Mouse (Mus musculus): ENCODE results near the gene Vwa8. TPM values are rescaled to one million over a fixed set of nuclear protein-coding genes. Genes with fewer than 3 reads are reported as not detected.

The Vwa8 gene
- polyA plus RNA-seq, 1 experiment = 11.2 TPM

- peaks cover 4% of the 10 kb centered on the region for H3K36me3 ChIP-seq (ENCODE audit: control insufficient read depth, insufficient read depth, low read length)
- no peaks in the 10 kb centered on the region for H3K27me3 ChIP-seq (ENCODE audit: control insufficient read depth, insufficient read depth, low read length)
- no peak for TF ChIP-seq POLR2A (IDR thresholded peaks at IDR 0.05; ENCODE audit: low read depth, low read length)
- TF ChIP-seq CTCF (IDR thresholded peaks at IDR 0.05; ENCODE audit: extremely low read depth, insufficient read length, insufficient replicate concordance, low read depth, low read length) = no peak
- peaks cover 6% of the 10 kb centered on the region; the same call in 1 of the 2 replicates for H3K4me1 ChIP-seq (ENCODE audit: control insufficient read depth, insufficient read depth, insufficient read length, low read length)
- H3K27ac ChIP-seq (ENCODE audit: insufficient read depth, low read depth, low read length) = no peak overlapping the region
- H3K4me3 ChIP-seq (ENCODE audit: low read depth, low read length) = no peak overlapping the region
- WGBS = 89% methylated on average over 6 of the region's 6 CpGs
Measured at GRCm38 (mm10) chr14:79033396-79033795, 184.5 kb downstream of the Vwa8 start.

GRCm38 (mm10) chr14:79034511-79034913 is 185.7 kb downstream of the Vwa8 start:
- H3K4me1 ChIP-seq (ENCODE audit: control insufficient read depth, insufficient read depth, insufficient read length, low read length) = peaks cover 6% of the 10 kb centered on the region; the same call in 1 of the 2 replicates
- H3K36me3 ChIP-seq (ENCODE audit: control insufficient read depth, insufficient read depth, low read length) = peaks cover 8% of the 10 kb centered on the region
- H3K27me3 ChIP-seq (ENCODE audit: control insufficient read depth, insufficient read depth, low read length) = no peaks in the 10 kb centered on the region
- no peak overlapping the region for H3K4me3 ChIP-seq (ENCODE audit: low read depth, low read length)
- 55% methylated on average over 9 of the region's 9 CpGs for WGBS
- TF ChIP-seq POLR2A (IDR thresholded peaks at IDR 0.05; ENCODE audit: low read depth, low read length) (no peak), CTCF (IDR thresholded peaks at IDR 0.05; ENCODE audit: extremely low read depth, insufficient read length, insufficient replicate concordance, low read depth, low read length) (no peak)
- peak overlapping the region; percentile 21; the same call in 1 of the 2 replicates for H3K27ac ChIP-seq (ENCODE audit: insufficient read depth, low read depth, low read length)

GRCm38 (mm10) chr14:79035575-79035974 is 186.7 kb downstream of the Vwa8 start:
- Histone ChIP-seq H3K4me1 (ENCODE audit: control insufficient read depth, insufficient read depth, insufficient read length, low read length) (peaks cover 6% of the 10 kb centered on the region; the same call in 1 of the 2 replicates), H3K36me3 (ENCODE audit: control insufficient read depth, insufficient read depth, low read length) (peaks cover 11% of the 10 kb centered on the region), H3K27ac (ENCODE audit: insufficient read depth, low read depth, low read length) (no peak overlapping the region), H3K27me3 (ENCODE audit: control insufficient read depth, insufficient read depth, low read length) (no peaks in the 10 kb centered on the region), H3K4me3 (ENCODE audit: low read depth, low read length) (no peak overlapping the region)
- TF ChIP-seq CTCF (IDR thresholded peaks at IDR 0.05; ENCODE audit: extremely low read depth, insufficient read length, insufficient replicate concordance, low read depth, low read length) = no peak
- TF ChIP-seq POLR2A (IDR thresholded peaks at IDR 0.05; ENCODE audit: low read depth, low read length) = no peak
- 84% methylated on average over 9 of the region's 9 CpGs for WGBS

GRCm38 (mm10) chr14:79047186-79047585 is 198.3 kb downstream of the Vwa8 start:
- WGBS = 27% methylated on average over 2 of the region's 2 CpGs
- Histone ChIP-seq H3K27me3 (ENCODE audit: control insufficient read depth, insufficient read depth, low read length) (no peaks in the 10 kb centered on the region), H3K36me3 (ENCODE audit: control insufficient read depth, insufficient read depth, low read length) (peaks cover 7% of the 10 kb centered on the region), H3K4me3 (ENCODE audit: low read depth, low read length) (no peak overlapping the region), H3K4me1 (ENCODE audit: control insufficient read depth, insufficient read depth, insufficient read length, low read length) (peaks cover 3% of the 10 kb centered on the region; the same call in 1 of the 2 replicates), H3K27ac (ENCODE audit: insufficient read depth, low read depth, low read length) (no peak overlapping the region)
- TF ChIP-seq CTCF (IDR thresholded peaks at IDR 0.05; ENCODE audit: extremely low read depth, insufficient read length, insufficient replicate concordance, low read depth, low read length) = no peak
- no peak for TF ChIP-seq POLR2A (IDR thresholded peaks at IDR 0.05; ENCODE audit: low read depth, low read length)

- H3K27me3 ChIP-seq (ENCODE audit: control insufficient read depth, insufficient read depth, low read length) = no peaks in the 10 kb centered on the region
- peaks cover 3% of the 10 kb centered on the region; the same call in 1 of the 2 replicates for H3K4me1 ChIP-seq (ENCODE audit: control insufficient read depth, insufficient read depth, insufficient read length, low read length)
- WGBS = 87% methylated on average over 6 of the region's 6 CpGs
Measured at GRCm38 (mm10) chr14:79047956-79048355, 199.1 kb downstream of the Vwa8 start.

GRCm38 (mm10) chr14:79049544-79049943 is 200.7 kb downstream of the Vwa8 start:
- TF ChIP-seq POLR2A (IDR thresholded peaks at IDR 0.05; ENCODE audit: low read depth, low read length) = no peak
- no peak for TF ChIP-seq CTCF (IDR thresholded peaks at IDR 0.05; ENCODE audit: extremely low read depth, insufficient read length, insufficient replicate concordance, low read depth, low read length)
- Histone ChIP-seq H3K4me3 (ENCODE audit: low read depth, low read length) (no peak overlapping the region), H3K27ac (ENCODE audit: insufficient read depth, low read depth, low read length) (no peak overlapping the region), H3K36me3 (ENCODE audit: control insufficient read depth, insufficient read depth, low read length) (peaks cover 4% of the 10 kb centered on the region), H3K27me3 (ENCODE audit: control insufficient read depth, insufficient read depth, low read length) (no peaks in the 10 kb centered on the region), H3K4me1 (ENCODE audit: control insufficient read depth, insufficient read depth, insufficient read length, low read length) (peaks cover 3% of the 10 kb centered on the region; the same call in 1 of the 2 replicates)
- 89% methylated on average over 11 of the region's 11 CpGs for WGBS

More at GRCm38 (mm10) chr14:79047956-79048355, 199.1 kb downstream of the Vwa8 start:
- H3K27ac ChIP-seq (ENCODE audit: insufficient read depth, low read depth, low read length) = no peak overlapping the region
- TF ChIP-seq POLR2A (IDR thresholded peaks at IDR 0.05; ENCODE audit: low read depth, low read length) (no peak), CTCF (IDR thresholded peaks at IDR 0.05; ENCODE audit: extremely low read depth, insufficient read length, insufficient replicate concordance, low read depth, low read length) (no peak)
- H3K36me3 ChIP-seq (ENCODE audit: control insufficient read depth, insufficient read depth, low read length) = peaks cover 5% of the 10 kb centered on the region
- no peak overlapping the region for H3K4me3 ChIP-seq (ENCODE audit: low read depth, low read length)

GRCm38 (mm10) chr14:79065636-79066035 is 216.8 kb downstream of the Vwa8 start:
- H3K4me3 ChIP-seq (ENCODE audit: low read depth, low read length) = no peak overlapping the region
- peaks cover 9% of the 10 kb centered on the region for H3K36me3 ChIP-seq (ENCODE audit: control insufficient read depth, insufficient read depth, low read length)
- H3K4me1 ChIP-seq (ENCODE audit: control insufficient read depth, insufficient read depth, insufficient read length, low read length) = no peaks in the 10 kb centered on the region
- H3K27ac ChIP-seq (ENCODE audit: insufficient read depth, low read depth, low read length) = no peak overlapping the region
- no peak for TF ChIP-seq POLR2A (IDR thresholded peaks at IDR 0.05; ENCODE audit: low read depth, low read length)
- no peak for TF ChIP-seq CTCF (IDR thresholded peaks at IDR 0.05; ENCODE audit: extremely low read depth, insufficient read length, insufficient replicate concordance, low read depth, low read length)
- WGBS = 95% methylated on average over 3 of the region's 3 CpGs
- H3K27me3 ChIP-seq (ENCODE audit: control insufficient read depth, insufficient read depth, low read length) = no peaks in the 10 kb centered on the region

All from small intestine, adult 2 months (tissue).